Mouse (Mus musculus): ENCODE data around the gene Pex11a.
"Not testable (repeated sequence)": the region's sequence is repeated elsewhere in the genome, so short reads cannot be mapped to it uniquely, and the experiment has no call there.

Pex11a gene

GRCm38 (mm10) chr7:79742659-79743536 lies at the start of gene Pex11a, which contains the start of gene Wdr93:
TSS of gene Pex11a (minus strand) at chr7:79743131.
TSS of gene Wdr93 (plus strand) at chr7:79743163.
- DNase-seq = peak; percentile 86

DNA sequence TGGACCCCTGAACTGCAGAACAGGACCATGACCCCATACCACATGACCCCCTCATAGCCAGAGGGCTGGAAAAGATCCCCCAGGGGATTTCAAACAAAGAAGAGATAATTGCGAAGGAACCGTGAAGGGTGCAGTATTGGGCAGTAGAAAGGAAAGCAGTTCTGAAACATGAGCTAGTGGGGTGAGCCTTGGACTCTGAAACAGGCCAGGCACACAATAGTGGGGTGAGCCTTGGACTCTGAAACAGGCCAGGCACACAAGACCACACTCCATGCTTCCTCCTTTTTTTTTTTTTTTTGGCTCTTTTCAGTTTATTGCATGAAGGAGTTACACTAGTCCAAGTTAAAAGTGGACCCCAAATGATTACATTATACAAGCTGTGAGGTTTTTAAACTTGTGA lies 46.9 kb upstream of the Pex11a start:
- not testable (repeated sequence) for DNase-seq

DNA sequence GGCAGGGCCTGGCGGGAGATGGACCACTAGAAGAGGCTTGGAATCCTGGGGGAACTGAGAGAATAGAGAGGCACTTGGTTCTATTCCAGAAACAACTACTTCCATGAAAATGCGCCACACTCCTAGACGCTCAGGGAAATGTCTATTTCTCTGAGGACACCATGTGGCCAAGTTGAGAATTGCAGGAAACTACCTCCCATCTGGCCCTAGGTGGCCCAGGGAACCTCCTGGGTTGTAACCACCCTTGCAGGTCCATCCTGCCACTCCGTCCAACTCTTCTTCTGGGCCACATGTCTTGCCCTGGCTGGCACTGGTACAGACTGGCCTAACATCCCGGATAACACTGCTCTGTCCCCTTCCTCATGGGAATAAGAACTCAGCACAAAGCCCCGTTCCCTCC lies 43.4 kb upstream of the Pex11a start:
- peak; percentile 51 for DNase-seq

DNA sequence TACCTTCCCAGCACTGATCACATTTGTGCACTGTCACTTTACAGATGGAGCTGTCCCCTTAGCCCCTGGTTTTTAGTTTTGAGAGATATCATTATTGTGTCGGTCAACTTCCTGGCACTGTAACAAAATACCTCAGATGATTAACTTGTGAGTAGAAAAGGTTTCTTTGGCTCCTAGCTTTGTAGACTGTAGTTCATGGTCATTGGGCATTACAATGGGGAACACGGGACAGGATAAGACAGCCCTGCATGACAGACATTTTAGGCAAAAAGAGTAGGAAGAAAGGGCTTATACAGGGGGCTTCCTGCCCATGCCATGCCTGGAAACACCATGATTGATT lies 39.6 kb upstream of the Pex11a start:
- no peak for DNase-seq

GRCm38 (mm10) chr7:79781826-79782515 lies 39.0 kb upstream of the Pex11a start:
- peak; percentile 40 for DNase-seq

GRCm38 (mm10) chr7:79780647-79781626 lies 38.0 kb upstream of the Pex11a start:
- peak; percentile 67 for DNase-seq

- DNase-seq = no peak
Measured at GRCm38 (mm10) chr7:79771561-79772512, 28.9 kb upstream of the Pex11a start.

DNA sequence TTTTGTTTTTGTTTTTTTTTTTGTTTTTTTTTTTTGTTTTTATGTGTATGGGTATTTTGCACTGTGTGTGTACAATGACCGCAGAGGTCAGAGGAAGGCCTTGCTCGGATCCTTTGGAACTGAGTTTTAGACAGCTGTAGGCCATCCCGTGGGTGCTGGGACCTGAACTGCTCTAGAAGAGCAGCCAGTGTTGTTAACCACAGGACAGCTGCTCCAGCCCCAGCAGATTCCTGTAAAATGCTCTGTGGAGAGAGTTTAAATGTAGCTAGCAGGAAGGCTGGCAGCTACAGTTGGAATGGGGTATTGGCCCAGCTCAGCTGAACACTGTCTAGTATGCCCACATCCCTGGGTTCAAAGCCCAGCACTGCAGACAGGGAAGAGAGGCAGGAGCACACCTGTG lies 26.7 kb upstream of the Pex11a start:
- no peak for DNase-seq

DNA sequence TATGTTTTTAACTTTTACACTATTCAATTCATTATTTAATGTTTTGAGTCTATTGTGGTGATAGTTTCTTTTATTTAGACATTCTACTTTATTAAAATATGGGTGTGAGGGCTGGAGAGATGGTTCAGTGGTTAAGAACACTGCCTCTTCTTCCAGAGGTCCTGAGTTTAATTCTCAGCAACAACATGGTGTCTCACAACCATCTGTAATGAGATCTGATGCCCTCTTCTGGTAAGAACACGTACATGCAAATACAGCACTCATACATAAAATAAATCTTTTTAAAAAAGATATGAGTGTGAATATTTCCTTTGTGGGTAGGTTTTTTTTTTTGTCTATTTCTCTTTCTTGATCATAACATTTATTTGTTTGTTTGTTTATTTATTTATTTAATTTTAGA lies 23.1 kb upstream of the Pex11a start:
- DNase-seq = no peak

DNA sequence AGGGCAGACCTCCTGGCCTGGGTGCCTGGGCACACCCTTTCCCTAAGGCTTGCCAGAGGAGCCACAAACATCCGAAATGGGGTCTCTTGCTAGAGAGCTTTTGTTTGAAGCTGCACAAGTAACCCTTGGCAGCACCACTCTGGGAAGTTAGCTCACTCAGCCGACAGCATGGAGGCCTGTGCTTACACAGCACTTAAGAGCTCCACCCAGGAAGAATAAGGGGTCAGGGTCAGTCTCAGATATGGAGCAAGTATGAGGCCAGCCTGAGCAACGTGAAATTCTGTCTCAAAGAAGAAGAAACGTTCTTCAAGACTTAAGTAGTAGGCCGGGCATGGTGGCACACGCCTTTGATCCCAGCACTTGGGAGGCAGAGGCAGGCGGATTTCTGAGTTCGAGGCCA lies 19.2 kb upstream of the Pex11a start:
- DNase-seq = no peak

GRCm38 (mm10) chr7:79761124-79761876 lies 18.4 kb upstream of the Pex11a start:
- DNase-seq = no peak

DNA sequence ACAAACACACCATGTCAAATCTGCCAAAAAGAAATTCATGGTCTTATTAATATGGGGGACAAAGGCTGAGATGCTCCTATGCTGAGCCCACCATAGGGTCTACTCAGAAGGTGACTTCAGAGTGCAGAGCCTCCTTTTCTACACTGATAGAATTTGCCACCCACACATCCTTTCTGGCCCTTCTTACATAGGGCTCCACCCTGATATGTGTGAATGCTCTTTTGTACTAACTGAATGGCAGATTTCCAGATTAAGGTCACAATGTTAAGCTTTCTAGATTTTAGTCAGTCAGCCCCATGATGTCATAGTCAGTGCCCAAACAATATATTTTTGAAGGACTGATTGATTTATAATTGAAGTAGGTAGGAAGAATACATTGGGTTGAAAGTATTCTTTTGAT lies 16.8 kb upstream of the Pex11a start:
- no peak for DNase-seq

- no peak for DNase-seq
Measured at GRCm38 (mm10) chr7:79758176-79758575, 15.2 kb upstream of the Pex11a start.

GRCm38 (mm10) chr7:79756334-79756733 lies 13.4 kb upstream of the Pex11a start:
- no peak for DNase-seq

DNA sequence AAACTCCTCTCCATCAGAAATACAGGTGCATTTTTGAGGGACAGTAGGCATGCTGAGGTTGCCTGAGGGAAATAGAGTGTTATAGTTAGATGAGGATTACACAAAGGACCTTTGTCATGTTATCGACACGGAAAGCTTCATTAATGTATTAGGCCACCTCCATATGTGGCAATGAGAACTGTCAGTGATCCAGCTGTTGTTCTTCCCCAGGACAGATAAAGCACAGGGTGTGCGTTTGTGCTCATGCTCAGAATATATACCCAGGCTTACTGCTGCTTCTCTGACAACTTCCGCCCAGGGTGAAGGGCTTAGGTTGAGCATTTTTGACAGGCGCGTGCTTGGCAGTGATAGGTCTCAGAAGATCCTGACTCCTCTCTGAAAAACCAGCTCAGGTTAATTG lies 6.6 kb upstream of the Pex11a start:
- DNase-seq = no peak

DNA sequence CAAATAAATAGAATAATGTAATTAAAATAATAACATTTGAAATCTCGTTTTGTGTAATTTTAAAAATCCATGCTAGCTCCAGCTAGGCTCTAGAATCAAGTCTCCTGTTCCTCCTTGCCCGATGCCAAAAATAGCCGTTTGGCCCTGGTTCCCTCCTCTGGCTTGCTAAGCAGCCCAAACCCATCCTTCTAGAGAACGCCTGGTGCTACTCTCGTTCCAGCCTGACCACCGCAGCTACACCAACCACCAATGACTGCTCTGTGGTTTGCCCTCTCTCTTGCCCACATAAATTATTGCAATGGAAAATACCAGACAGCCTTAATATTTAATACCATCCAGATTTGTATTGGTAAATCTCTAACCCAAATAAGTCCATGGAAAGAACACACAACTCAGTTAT lies 4.7 kb upstream of the Pex11a start:
- DNase-seq = no peak

- no peak for DNase-seq
Measured at GRCm38 (mm10) chr7:79744585-79744984, 1.7 kb upstream of the Pex11a start.

- DNase-seq = no peak
Measured at GRCm38 (mm10) chr7:79744051-79744450, 1.1 kb upstream of the Pex11a start.

GRCm38 (mm10) chr7:79742277-79742658 lies 663 bp downstream of the Pex11a start:
- DNase-seq = no peak

- DNase-seq = no peak
Measured at GRCm38 (mm10) chr7:79740279-79740678, 2.7 kb downstream of the Pex11a start.

DNA sequence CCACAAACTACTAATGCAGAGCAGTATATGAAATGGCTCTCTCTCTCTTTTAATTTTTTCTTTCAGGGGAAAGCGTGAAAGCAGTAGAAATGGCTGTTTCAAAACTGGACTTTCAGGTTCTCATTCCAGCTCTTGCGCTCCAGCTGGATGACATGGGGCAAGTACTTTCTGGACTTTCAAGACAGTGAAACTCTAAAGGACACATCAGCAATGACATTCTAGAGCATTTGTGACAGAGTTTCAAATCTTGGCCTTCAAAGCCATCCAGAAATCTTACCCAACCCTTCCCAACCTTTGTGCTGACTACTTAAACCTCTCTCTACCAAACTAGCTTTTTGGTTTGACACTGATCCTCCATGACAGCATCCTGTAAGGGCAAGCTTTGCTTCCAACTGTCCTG lies 4.0 kb downstream of the Pex11a start:
- no peak for DNase-seq

Measured in kidney, adult 11 months (tissue).